Mouse (Mus musculus) c-Kit-negative CD71-positive TER-119-positive erythroid progenitor cells, embryonic 14.5 days (primary cell): ENCODE results near the gene Dynlt1a.
"Not testable (repeated sequence)": the region's sequence is repeated elsewhere in the genome, so short reads cannot be mapped to it uniquely, and the experiment has no call there.

Source experiments
- DNase-seq: peaks from one replicate; pipeline ENCODE4 v3.0.0-alpha.2; 2013; ENCODE audit warnings: low read depth, low spot score

Gene Dynlt1a

DNA sequence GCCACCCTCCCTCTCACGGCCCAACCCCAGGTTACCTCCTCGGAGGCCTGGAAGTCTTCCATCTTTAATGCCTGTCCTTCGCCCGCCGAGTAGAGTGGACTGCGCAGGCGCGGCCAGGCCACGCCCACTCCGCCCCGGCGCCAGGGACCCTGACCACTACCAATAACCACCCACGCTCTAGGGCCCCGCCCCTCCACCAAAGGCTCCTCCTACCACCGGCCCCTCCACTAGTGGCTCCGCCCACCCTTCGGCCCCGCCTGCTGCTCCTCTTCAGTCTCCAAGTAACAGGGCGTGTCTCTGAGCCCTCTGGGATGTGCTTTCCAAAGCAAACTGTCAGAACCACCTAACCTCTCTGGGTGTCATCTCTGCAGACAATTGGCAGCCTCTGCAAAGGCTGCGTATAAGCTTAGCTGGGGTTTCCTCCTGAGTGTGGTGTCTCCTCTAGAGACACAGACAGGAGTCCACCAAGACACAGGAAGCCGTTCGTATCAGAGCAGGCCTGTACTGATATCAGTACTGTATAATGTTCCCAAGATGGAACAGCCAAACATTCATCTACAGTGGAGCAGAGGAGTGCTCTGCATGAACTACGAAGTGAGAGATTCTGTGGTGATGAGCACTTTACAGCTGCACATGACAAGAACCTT is at the start of gene Dynlt1a:
Gene Dynlt1a (minus strand): TSS at position 162 of the 647 bp plus-strand sequence.
- DNase-seq: peak; percentile 69

DNA sequence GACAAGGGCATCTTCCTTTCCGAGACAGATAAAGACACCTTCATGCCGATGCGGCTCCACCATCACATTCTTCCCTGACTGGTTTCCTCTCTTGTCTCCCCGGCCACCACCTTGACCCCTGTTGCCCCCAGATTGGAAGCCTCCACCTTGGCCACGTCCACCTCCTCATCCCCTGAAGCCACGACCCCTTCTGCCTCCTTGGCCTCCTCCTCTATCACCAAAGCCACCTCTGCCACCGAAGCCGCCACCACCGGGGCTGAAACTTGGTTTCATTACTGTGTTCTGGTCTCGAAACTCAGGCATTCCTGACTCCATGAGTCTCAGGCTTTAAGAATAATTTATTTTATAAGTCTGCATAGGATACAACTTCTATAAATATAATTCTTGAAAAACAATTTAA is 38.0 kb upstream of the Dynlt1a start:
- DNase-seq: not testable (repeated sequence)

- not testable (repeated sequence) for DNase-seq
Observed at GRCm38 (mm10) chr17:6342606-6343294, 25.4 kb upstream of the Dynlt1a start.

DNA sequence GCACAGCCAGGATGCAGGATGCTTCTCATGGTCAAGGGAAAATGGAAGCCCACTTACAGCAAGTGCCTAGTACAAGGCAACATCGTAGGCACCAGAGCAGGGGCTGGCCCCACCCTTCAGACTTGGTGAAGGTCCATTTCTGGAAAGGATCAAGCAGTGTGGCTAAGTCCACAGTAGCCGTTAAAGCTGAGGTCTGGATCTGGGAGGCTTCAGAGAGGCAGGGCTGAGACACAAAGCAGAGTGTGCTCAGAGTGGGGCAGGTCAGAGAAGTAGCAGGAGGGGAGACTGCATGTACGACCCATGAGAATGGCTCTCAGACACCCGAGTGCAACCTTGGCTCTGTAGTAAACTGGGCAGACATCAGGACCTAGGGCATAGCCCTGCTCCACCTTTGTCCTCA is 11.7 kb upstream of the Dynlt1a start:
- not testable (repeated sequence) for DNase-seq

GRCm38 (mm10) chr17:6327554-6327953 is 10.3 kb upstream of the Dynlt1a start:
- DNase-seq: not testable (repeated sequence)

- DNase-seq: not testable (repeated sequence)
Observed at GRCm38 (mm10) chr17:6325543-6325942, 8.2 kb upstream of the Dynlt1a start.

DNA sequence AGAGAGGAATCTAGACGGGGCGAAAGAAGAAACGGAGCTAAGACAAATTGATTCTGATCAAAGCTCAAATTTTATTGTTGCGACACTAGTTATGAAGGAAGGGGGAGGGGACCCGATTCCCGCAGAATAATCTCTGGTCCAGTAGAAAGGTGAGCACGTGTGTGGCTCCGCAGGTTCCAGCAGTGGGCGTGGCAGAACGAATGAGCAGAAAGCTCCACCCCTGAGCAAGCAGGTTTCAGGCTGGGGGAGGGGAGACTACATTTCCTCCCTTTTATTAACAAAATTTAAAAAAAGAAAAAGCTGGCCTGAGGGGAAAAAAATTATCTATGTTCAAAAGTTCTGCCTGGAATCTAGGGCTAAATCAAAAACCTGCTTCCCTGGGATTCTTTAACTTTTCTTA is 7.7 kb upstream of the Dynlt1a start:
- not testable (repeated sequence) for DNase-seq

DNA sequence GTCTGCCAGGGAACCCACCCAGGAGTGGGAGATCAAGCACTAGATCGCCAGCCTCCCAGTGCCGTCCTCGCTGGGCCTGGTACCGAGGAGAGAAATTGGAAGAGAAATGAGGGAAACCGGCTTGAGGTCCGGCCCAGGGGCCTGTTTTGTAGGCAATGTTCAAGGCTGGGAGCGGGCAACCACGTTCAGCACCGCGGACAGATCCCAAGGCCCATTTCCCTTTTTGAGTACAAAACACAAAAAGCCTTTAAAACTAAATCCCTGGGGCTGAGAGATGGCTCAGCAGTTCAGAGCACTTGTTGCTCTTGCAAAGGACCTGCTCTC is 4.4 kb upstream of the Dynlt1a start:
- DNase-seq: not testable (repeated sequence)

DNA sequence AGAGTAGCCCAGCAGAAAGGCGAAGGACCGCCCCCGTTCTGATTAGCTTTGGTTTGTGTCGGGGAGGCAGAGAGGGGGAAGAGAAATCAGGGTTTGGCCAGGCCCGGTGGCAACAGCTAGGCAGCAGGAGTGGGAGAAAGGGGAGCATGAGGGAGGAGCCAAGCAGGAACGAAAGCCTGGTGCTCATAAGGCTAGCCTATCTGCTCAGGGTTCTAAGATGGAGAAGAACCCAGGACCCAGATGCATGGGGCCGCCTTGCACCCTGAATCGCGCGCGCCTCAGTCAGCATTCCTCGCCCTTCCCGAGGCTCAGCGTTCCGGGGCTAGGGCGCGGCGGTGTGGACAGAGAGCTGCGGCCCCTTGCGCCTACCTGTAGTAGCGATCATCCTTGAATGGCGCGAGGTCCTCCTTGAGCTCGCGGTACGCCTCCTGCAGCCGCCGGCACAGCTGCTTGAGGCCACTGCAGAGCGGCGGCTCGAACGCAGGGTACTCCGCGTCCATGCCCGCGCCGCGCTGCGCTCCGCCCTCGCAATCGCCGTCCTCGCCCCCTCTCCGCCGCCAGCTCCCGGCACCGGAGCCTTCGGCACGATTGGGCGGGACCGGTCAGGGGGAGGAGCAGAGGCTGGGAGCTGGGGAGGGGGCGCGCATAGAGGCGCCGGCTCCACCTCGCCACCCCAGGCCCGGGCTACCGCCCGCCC is 3.9 kb upstream of the Dynlt1a start:
- DNase-seq: not testable (repeated sequence)

DNA sequence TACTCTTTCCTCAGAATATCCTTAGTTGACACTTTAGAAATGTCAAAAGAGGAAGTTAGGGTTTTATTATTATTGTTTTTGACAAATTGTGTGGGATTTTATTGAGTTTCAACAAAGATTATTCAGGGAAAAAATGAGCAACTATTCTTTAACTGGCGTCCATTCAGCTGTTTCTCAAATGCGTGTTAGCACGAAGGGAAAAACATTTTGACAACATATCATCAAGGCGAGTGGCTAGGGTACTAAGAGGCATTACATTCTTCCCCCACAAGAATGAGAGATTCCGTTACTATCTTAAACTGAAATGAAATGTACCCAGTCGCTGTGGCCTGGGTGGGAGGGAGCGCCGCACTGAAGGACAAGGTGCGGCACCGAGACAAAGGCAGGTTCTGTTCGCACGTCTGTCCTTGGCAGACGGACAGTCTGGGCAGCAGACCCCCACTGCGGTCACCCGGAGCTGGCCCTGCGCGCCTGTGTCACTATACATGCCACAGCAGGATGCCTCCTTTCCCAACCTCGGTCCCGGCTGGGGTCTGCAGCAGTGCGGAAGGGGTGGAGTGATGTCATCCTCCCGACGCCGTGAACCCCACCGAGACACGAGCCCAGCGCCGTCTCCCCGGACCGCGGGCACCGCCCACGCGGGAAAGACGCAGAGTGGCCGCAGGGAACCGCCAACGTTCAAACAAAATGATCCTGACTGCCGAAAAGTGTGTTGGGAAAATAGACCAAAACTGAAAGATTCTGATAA is 747 bp downstream of the Dynlt1a start:
- not testable (repeated sequence) for DNase-seq

DNA sequence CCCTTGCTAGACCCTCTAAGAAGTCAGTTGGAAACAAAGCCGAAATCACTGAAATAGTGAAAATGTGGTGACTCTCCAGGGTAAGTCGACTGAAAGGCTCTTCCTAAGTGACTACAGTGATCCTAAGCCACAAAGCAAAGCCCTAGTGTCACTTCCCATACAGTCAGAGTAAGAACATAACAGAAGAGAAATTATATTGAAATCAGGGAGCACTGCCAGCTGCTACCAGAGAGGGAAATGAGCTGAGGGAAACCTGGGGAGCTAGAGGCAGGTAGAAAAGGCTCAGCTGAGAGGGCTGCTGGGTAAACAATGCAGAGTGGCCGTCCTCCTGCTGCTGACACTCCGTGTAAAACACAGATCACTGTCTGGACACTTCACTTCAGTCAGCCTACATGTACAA is 1.6 kb downstream of the Dynlt1a start:
- not testable (repeated sequence) for DNase-seq

GRCm38 (mm10) chr17:6314493-6314892 is 2.8 kb downstream of the Dynlt1a start:
- DNase-seq: not testable (repeated sequence)

- not testable (repeated sequence) for DNase-seq
Observed at GRCm38 (mm10) chr17:6312755-6313154, 4.5 kb downstream of the Dynlt1a start.

- not testable (repeated sequence) for DNase-seq
Observed at GRCm38 (mm10) chr17:6311716-6312115, 5.6 kb downstream of the Dynlt1a start.

DNA sequence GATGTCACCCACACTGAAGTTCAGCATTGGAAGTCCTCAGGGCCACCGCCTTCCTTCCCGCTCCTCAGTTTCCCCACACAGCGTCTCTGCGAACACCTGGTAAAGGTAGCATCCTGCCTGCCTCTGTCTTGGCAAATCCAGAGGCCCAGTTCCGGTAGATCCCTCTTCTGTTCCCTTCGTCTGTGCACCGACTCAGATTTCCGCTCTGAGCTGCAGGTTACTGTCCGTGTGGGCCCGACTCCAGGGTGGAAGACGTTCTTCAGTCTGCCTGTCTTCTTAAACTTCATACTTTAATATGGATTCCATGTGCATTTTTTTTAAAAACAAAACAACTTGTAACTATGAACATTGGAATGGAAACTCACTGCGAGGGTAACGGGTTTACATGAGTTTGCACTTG is 10.8 kb downstream of the Dynlt1a start:
- not testable (repeated sequence) for DNase-seq

- DNase-seq: not testable (repeated sequence)
Observed at GRCm38 (mm10) chr17:6305656-6306270, 11.5 kb downstream of the Dynlt1a start.

DNA sequence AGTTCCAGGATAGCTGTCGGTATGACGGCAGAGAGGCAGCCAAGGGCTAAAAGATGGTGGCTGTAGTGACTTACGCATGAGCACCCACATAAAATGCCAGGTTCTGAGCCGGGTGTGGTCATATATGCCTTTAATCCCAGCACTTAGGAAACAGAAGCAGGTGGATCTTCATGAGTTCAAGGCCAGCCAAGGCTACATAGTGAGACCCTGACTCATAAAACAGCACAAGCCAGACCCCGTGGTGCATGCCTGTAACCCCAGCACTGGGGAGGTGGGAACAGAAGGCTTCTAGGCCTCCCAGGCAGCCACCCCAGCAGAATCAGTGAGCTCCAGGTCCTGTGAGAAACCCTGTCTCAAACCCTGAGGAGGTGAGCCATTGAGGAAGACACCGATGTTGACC is 12.4 kb downstream of the Dynlt1a start:
- not testable (repeated sequence) for DNase-seq

DNA sequence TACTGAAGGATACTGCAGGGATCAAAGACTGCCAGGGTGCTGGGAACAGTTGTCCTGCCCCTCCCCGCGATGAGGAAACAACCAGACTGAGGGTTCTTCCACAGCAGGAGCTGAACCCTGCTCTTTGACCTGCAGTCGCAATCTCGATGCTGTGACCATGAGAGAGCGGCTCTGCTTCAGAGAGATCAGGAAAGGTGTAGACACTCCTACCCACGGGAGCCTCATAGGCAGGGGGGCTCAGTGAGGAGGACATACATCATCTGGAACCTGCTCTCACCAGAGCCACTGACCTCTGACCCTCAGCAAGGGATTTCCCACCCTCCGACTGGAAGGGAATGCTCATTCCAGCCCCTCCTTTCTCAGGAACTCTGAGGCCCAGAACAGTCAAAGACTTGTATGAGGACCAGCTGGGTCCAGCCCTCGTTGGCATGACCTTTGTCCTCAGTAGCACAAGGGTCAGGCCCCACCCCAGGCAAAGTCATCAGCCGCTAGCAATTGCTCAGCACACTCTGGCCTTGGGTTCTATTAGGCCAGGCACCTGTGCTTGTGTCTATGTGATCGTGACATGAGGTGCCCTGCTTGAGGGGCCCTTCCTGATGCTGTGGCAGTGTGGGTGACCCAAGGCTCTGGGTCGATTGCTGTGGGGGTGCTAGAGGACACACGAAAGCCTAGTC is 17.0 kb downstream of the Dynlt1a start:
- DNase-seq: not testable (repeated sequence)

DNA sequence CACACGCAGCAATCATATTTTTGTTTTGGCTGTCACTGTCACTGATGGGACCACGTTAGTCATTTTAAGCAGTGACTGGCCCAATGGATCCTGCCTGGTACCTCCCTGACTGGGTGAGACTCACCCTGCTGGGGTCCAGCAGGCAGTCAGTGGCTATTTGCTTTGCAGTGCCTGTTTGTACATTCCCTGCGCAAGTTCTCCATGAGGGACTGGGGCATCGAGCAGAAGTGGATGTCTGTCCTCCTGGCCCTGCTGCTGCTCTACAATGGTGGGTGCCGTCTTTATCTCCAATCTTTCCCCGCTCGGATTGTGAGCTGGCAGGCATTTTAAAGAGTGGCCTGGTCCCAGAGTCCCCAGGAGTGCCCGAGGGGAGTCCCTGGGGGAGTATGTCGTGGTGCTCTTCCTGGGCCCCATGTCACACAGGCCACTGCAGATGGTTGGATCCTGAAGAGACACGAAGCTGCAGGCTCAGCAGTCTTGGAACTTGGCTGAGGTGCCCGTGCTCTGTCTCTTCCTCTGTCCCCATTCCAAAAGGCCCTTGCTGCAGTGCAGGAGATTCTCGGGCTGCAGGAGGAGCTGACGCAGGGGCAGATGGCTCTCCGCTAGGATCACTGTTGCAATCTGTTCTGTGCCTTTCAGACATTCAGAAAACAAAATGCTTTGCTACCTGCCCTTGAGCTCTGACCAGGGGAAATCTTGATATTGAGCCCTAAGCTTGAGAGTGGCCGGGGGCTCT is 20.1 kb downstream of the Dynlt1a start:
- DNase-seq: not testable (repeated sequence)

GRCm38 (mm10) chr17:6293882-6294281 is 23.4 kb downstream of the Dynlt1a start:
- not testable (repeated sequence) for DNase-seq
